Mouse (Mus musculus) ovary, adult 2 months (tissue): ENCODE measurements around the gene AI413582. TPM values are rescaled to one million over a fixed set of nuclear protein-coding genes. Genes with fewer than 3 reads are reported as not detected.

Experiments
- polyA plus RNA-seq: library from polyadenylated mRNA; depleted of rRNA; stranded (reverse); fragments of >200 nt; gene quantifications from 2 replicates; pipeline ENCODE4 v1.2.3, GENCODE M21; 2012; rRNA removed

The AI413582 gene
- 41.5 and 44.2 TPM in 2 replicates for polyA plus RNA-seq

GRCm38 (mm10) chr17:27565163-27565941 is at the start of gene AI413582:
Gene AI413582, minus strand, starts transcription at chr17:27565756.

GRCm38 (mm10) chr17:27556315-27557011 is 9.1 kb downstream of the AI413582 start, which contains the start of gene Hmga1:
Gene Hmga1, plus strand, starts transcription at chr17:27556497.

DNA sequence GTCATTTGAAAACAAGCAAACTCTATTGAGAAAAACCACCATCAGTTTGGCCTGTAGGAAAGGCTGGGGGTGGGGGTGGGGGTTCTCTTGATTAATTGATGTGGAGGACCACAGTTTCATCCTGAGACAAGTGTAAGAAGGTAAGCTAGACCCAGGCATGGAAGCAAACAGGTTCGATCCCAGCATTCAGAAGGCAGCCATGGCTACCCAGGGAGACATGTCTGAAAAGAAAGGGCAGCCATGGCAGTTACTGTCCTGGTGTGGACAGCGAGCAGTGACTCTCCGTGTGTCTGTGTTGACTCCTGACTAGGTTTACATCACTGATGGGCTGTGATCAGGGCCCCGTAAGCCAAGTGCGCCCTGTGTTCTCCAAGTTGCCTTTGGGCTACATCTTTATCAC is 44.3 kb downstream of the AI413582 start, which contains the start of gene Grm4:
Grm4 (minus strand) TSS at position 101 of the 400 bp plus-strand sequence.

Other genes starting within 250 kb of the AI413582 start
- 6.6 and 7.1 TPM in 2 replicates for gene Grm4, start 44.4 kb downstream of the AI413582 start, polyA plus RNA-seq
- gene Hmga1, start 9.3 kb downstream of the AI413582 start, polyA plus RNA-seq = 55.2 and 57.7 TPM in 2 replicates
- gene Nudt3, start 57.7 kb upstream of the AI413582 start, polyA plus RNA-seq = 102 and 148 TPM in 2 replicates
- gene RPS10-NUDT3, start 69.5 kb upstream of the AI413582 start, polyA plus RNA-seq = not detected in 2 replicates
- 1,844 and 2,082 TPM in 2 replicates for gene Rps10, start 70.9 kb upstream of the AI413582 start, polyA plus RNA-seq
- gene Pacsin1, start 89.8 kb upstream of the AI413582 start, polyA plus RNA-seq = 6.2 and 7.9 TPM in 2 replicates
- gene Spdef, start 163.2 kb upstream of the AI413582 start, polyA plus RNA-seq = 20.5 and 29.6 TPM in 2 replicates